In the genomic region with DNA sequence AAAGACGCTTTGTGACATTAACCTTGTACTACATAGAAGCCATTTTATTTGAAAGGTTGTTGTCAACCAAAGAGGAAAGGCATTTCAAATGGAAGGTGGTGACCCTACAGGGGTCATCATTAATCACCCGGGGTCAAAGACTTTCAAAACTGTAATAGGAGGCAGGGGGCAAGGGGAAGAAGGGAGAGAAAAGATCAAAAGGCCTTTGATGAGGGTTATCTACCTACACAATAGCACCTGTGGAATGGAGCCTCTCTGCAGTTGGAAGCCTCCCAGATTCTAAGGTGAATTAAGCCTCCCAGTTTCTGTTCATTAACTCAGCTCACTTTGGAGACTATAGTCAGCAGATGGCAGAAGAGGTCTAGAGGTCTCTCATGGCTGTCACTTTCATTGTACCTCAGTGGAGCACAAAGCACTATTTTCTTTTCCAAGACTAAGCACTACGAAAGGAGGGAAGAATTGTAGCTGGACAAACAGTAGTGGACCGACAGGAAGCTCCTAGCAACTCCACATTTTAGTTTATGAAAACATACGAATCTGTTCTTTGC, we compare ENCODE assay signal across 19 mouse cellular contexts.
DNase-seq lines count a peak whose midpoint lies in the region; ATAC-seq and TF ChIP-seq lines count a peak whose summit lies in the region.
"Had no signal": no experiment of that assay in that cellular context is flagged by ENCODE, and none has a peak within 500 bp of the region (broad histone marks: within the 10 kb centered on the region; RNA-seq: fewer than 3 reads in every experiment).

No protein-coding gene starts in this region.

- H3K9me3 ChIP-seq in forebrain, postnatal 0 days (ENCODE audit: low read length), result no peaks in the 10 kb centered on the region
- no peaks in the 10 kb centered on the region for H3K9me3 ChIP-seq in forebrain, embryonic 11.5 days (ENCODE audit: control insufficient read depth, low read length)
- no peaks in the 10 kb centered on the region for H3K9me3 ChIP-seq in CH12.LX (replicated peaks; ENCODE audit: low read length)
- no peaks in the 10 kb centered on the region for H3K9me3 ChIP-seq in neural tube, embryonic 15.5 days (replicated peaks)
- H3K9me3 ChIP-seq: hindbrain, embryonic 12.5 days; limb, embryonic 12.5 days; liver, embryonic 15.5 days; midbrain, embryonic 12.5 days; stomach, embryonic 15.5 days had no signal

- in situ Hi-C loops in CH12.LX (cut with MboI; ENCODE audit: low pct_ligation_motif_present, low pct_unique_long_range_greater_than_20kb, low sequenced_read_pairs), result loop anchor here (25.0 kb wide), 1 partner anchor 780 kb away; the partner anchor contains the start of gene Dlx5

- no peaks in the 10 kb centered on the region for H3K4me1 ChIP-seq in forebrain, postnatal 0 days (ENCODE audit: insufficient read depth)
- H3K4me1 ChIP-seq in forebrain, embryonic 11.5 days (replicated peaks; ENCODE audit: control insufficient read depth, insufficient read depth, low read length), result no peaks in the 10 kb centered on the region; the same call in 1 of the 2 replicates
- H3K4me1 ChIP-seq in CH12.LX (ENCODE audit: control insufficient read depth in 1 of 2, insufficient read depth in 2 of 2), result 0 out of 4 replicates have a peak, but pooled peaks cover 0 to 2% of the 10 kb centered on the region in 2 experiments
- no peaks in the 10 kb centered on the region for H3K4me1 ChIP-seq in neural tube, embryonic 15.5 days
- H3K4me1 ChIP-seq: hindbrain, embryonic 12.5 days; liver, embryonic 15.5 days; stomach, embryonic 15.5 days had no signal

- H3K4me2 ChIP-seq in forebrain, postnatal 0 days (ENCODE audit: low read depth), result no peak overlapping the region
- no peak overlapping the region for H3K4me2 ChIP-seq in forebrain, embryonic 11.5 days (ENCODE audit: low read depth, low read length, severe bottlenecking)
- H3K4me2 ChIP-seq in CH12.LX (ENCODE audit: insufficient read depth, low read depth, poor library complexity, severe bottlenecking), result peak overlapping the region; percentile 31; the same call in 1 of the 2 replicates
- no peak overlapping the region for H3K4me2 ChIP-seq in neural tube, embryonic 15.5 days
- H3K4me2 ChIP-seq: hindbrain, embryonic 12.5 days; limb, embryonic 12.5 days; liver, embryonic 15.5 days; midbrain, embryonic 12.5 days; stomach, embryonic 15.5 days had no signal

- H3K9ac ChIP-seq in forebrain, postnatal 0 days, result no peak overlapping the region
- H3K9ac ChIP-seq in forebrain, embryonic 11.5 days (ENCODE audit: low read length), result no peak overlapping the region
- no peak overlapping the region for H3K9ac ChIP-seq in CH12.LX (ENCODE audit: insufficient read depth, low read depth)
- H3K9ac ChIP-seq in neural tube, embryonic 15.5 days (replicated peaks), result no peak overlapping the region
- H3K9ac ChIP-seq: hindbrain, embryonic 12.5 days; limb, embryonic 12.5 days; liver, embryonic 15.5 days; midbrain, embryonic 12.5 days; stomach, embryonic 15.5 days had no signal

- dilution Hi-C loops in CH12.LX (cut with MboI; ENCODE audit: extremely low pct_ligation_motif_present, extremely low pct_unique_long_range_greater_than_20kb, low sequenced_read_pairs), result no loop called here

- TF ChIP-seq EP300 in CH12.LX (IDR thresholded peaks at IDR 0.05; ENCODE audit: low read length), result no peak

- peak; percentile 32 for DNase-seq in forebrain, postnatal 0 days
- DNase-seq in forebrain, embryonic 11.5 days (ENCODE audit: low spot score), result no peak
- peak; percentile 9 for DNase-seq in kidney, adult 9 months
- no peak for DNase-seq in kidney, postnatal 25 days
- no peak for DNase-seq in CH12.LX (ENCODE audit: extremely low read depth)
- peak; percentile 36 for DNase-seq in brain, embryonic 14.5 days (ENCODE audit: low read depth)
- no peak for DNase-seq in B cell, adult 2 months
- DNase-seq: adrenal gland, postnatal 14 days; cerebellum, adult 9-10 months; gastrocnemius, postnatal 14 days; kidney, adult 2 months; thymus, postnatal 14 days had no signal

- H3K27me3 ChIP-seq in forebrain, postnatal 0 days (ENCODE audit: insufficient read depth, low read length), result no peaks in the 10 kb centered on the region
- no peaks in the 10 kb centered on the region for H3K27me3 ChIP-seq in forebrain, embryonic 11.5 days (ENCODE audit: control insufficient read depth, insufficient read depth, low read length)
- no peaks in the 10 kb centered on the region for H3K27me3 ChIP-seq in CH12.LX (replicated peaks)
- H3K27me3 ChIP-seq in neural tube, embryonic 15.5 days (replicated peaks), result no peaks in the 10 kb centered on the region
- H3K27me3 ChIP-seq: hindbrain, embryonic 12.5 days; limb, embryonic 12.5 days; liver, embryonic 15.5 days; stomach, embryonic 15.5 days had no signal

- H3K4me3 ChIP-seq in forebrain, postnatal 0 days (ENCODE audit: low read depth, low read length), result no peak overlapping the region
- H3K4me3 ChIP-seq in forebrain, embryonic 11.5 days (ENCODE audit: low read depth, low read length), result no peak overlapping the region
- H3K4me3 ChIP-seq in CH12.LX (replicated peaks in 1 of 3; ENCODE audit: low read depth in 2 of 3, low read length in 2 of 3, poor library complexity in 1 of 3), result no peak overlapping the region
- no peak overlapping the region for H3K4me3 ChIP-seq in neural tube, embryonic 15.5 days (replicated peaks)
- H3K4me3 ChIP-seq: hindbrain, embryonic 12.5 days; limb, embryonic 12.5 days; liver, embryonic 15.5 days; midbrain, embryonic 12.5 days; stomach, embryonic 15.5 days had no signal

- TF ChIP-seq POLR2A in CH12.LX (IDR thresholded peaks at IDR 0.05; ENCODE audit: low read depth, low read length), result no peak
- no peak for TF ChIP-seq POLR2A in brain, embryonic 14.5 days (IDR thresholded peaks at IDR 0.05; ENCODE audit: borderline replicate concordance, extremely low read depth, insufficient read depth, insufficient read length, poor library complexity, severe bottlenecking)

- peak; percentile 48; the same call in 1 of the 2 replicates for ATAC-seq in forebrain, postnatal 0 days
- ATAC-seq in forebrain, embryonic 11.5 days (replicated peaks; ENCODE audit: low FRiP score), result no peak
- no peak for ATAC-seq in neural tube, embryonic 15.5 days (ENCODE audit: low FRiP score)

- TF ChIP-seq RAD21 in CH12.LX (IDR thresholded peaks at IDR 0.05; ENCODE audit: low read depth, low read length), result peak; percentile 60

- WGBS in forebrain, postnatal 0 days, result 68% methylated on average over 5 of the region's 5 CpGs
- WGBS in forebrain, embryonic 11.5 days, result 70% methylated on average over 5 of the region's 5 CpGs
- 38% methylated on average over 5 of the region's 5 CpGs for WGBS in neural tube, embryonic 15.5 days

- no peaks in the 10 kb centered on the region for H3K79me2 ChIP-seq in CH12.LX (replicated peaks; ENCODE audit: control insufficient read depth, extremely low read depth, insufficient read depth, poor library complexity, severe bottlenecking)

- no peak overlapping the region for H3K27ac ChIP-seq in forebrain, postnatal 0 days (ENCODE audit: low read depth, low read length)
- H3K27ac ChIP-seq in forebrain, embryonic 11.5 days (ENCODE audit: low read depth, low read length), result no peak overlapping the region
- H3K27ac ChIP-seq in CH12.LX (ENCODE audit: insufficient read depth, low read depth), result no peak overlapping the region
- H3K27ac ChIP-seq in neural tube, embryonic 15.5 days (replicated peaks), result no peak overlapping the region
- H3K27ac ChIP-seq: hindbrain, embryonic 12.5 days; limb, embryonic 12.5 days; liver, embryonic 15.5 days; macrophage; midbrain, embryonic 12.5 days; stomach, embryonic 15.5 days had no signal

- peak; percentile 41 for TF ChIP-seq CTCF in forebrain, postnatal 0 days (IDR thresholded peaks at IDR 0.05; ENCODE audit: low read depth)
- TF ChIP-seq CTCF in CH12.LX (conservative IDR thresholded peaks at IDR 0.05 in 1 of 2, IDR thresholded peaks at IDR 0.05 in 1 of 2; ENCODE audit: low read depth in 2 of 2, low read length in 2 of 2), result peak in 1 of 2 experiments; percentile 56; a peak in 2 of 4 replicates
- TF ChIP-seq CTCF in brain, embryonic 14.5 days (IDR thresholded peaks at IDR 0.05; ENCODE audit: borderline replicate concordance, extremely low read depth, insufficient read depth, insufficient read length), result no peak

- H3K36me3 ChIP-seq in forebrain, postnatal 0 days (ENCODE audit: insufficient read depth), result no peaks in the 10 kb centered on the region
- no peaks in the 10 kb centered on the region for H3K36me3 ChIP-seq in forebrain, embryonic 11.5 days (ENCODE audit: control insufficient read depth, insufficient read depth, low read length)
- H3K36me3 ChIP-seq in CH12.LX (replicated peaks in 1 of 2; ENCODE audit: control insufficient read depth in 1 of 2, insufficient read depth in 1 of 2, low read length in 1 of 2), result no peaks in the 10 kb centered on the region
- no peaks in the 10 kb centered on the region for H3K36me3 ChIP-seq in neural tube, embryonic 15.5 days
- H3K36me3 ChIP-seq: hindbrain, embryonic 12.5 days; stomach, embryonic 15.5 days had no signal

TF ChIP-seq in CH12.LX, 34 proteins besides CTCF, POLR2A, EP300 and RAD21:
- TF ChIP-seq GABPA (IDR thresholded peaks at IDR 0.05; ENCODE audit: insufficient replicate concordance, low read depth, low read length) (no peak), CHD2 (IDR thresholded peaks at IDR 0.05; ENCODE audit: low read length) (no peak), ZNF384 (IDR thresholded peaks at IDR 0.05; ENCODE audit: low read depth, low read length) (no peak), SIN3A (IDR thresholded peaks at IDR 0.05; ENCODE audit: low read length) (no peak), E2F4 (IDR thresholded peaks at IDR 0.05; ENCODE audit: insufficient replicate concordance, low read depth, low read length) (no peak), MEF2A (IDR thresholded peaks at IDR 0.05; ENCODE audit: borderline replicate concordance, low read depth, low read length) (no peak), NRF1 (IDR thresholded peaks at IDR 0.05; ENCODE audit: low read depth, low read length) (no peak), SMC3 (IDR thresholded peaks at IDR 0.05; ENCODE audit: low read depth, low read length) (peak; percentile 46), ZC3H11A (IDR thresholded peaks at IDR 0.05; ENCODE audit: low read depth, low read length) (peak; percentile 14; the same call in 1 of the 2 replicates), TBP (conservative IDR thresholded peaks at IDR 0.05; ENCODE audit: low read depth, low read length) (no peak), RCOR1 (conservative IDR thresholded peaks at IDR 0.05; ENCODE audit: low read depth, low read length) (no peak), ELF1 (IDR thresholded peaks at IDR 0.05; ENCODE audit: low read depth, low read length) (no peak), MAX (IDR thresholded peaks at IDR 0.05; ENCODE audit: low read length) (no peak), KAT2A (IDR thresholded peaks at IDR 0.05; ENCODE audit: insufficient replicate concordance, low read length) (no peak)

Comparison
In these comparisons a context has a peak if more than half of its experiments do, and no peak if none do; other contexts are left out.
1. DNase-seq: peak in forebrain, postnatal 0 days (single experiment), kidney, adult 9 months (single experiment) and brain, embryonic 14.5 days (single experiment); none in forebrain, embryonic 11.5 days (single experiment), kidney, postnatal 25 days (0 of 2), CH12.LX (single experiment) and B cell, adult 2 months (0 of 2).